Mouse (Mus musculus): ENCODE data around the gene Ehbp1. TPM values are rescaled to one million over a fixed set of nuclear protein-coding genes. Genes with fewer than 3 reads are reported as not detected.

Gene Ehbp1
- polyA plus RNA-seq, 1 experiment from 2014 or later = 30.4 TPM

DNA sequence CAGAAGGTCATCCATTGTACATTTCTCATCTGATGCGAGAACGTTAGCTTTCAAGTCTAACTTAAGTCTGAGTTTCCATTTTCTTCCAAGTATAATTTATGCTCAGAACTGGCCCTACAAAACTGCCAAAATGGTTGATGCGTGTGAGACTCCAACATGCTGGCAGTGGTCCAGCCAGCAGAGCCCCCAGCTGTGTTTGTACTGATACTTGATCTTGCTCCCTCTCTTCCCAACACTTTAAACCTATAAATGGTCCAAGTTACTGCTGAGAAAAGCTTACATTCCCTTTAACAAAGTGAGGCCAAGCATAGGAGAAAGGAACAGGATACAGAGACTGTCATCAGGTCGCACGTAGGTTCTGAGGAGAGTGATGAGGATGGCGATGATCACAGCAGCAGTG is 111.2 kb downstream of the Ehbp1 start:
- Histone ChIP-seq H3K27me3 (ENCODE audit: control insufficient read depth, insufficient read depth, low read length) (no peaks in the 10 kb centered on the region), H3K27ac (replicated peaks; ENCODE audit: low read depth, low read length) (no peak overlapping the region), H3K4me1 (ENCODE audit: control insufficient read depth, insufficient read depth, low read length) (no peaks in the 10 kb centered on the region), H3K4me3 (replicated peaks; ENCODE audit: low read depth, low read length) (no peak overlapping the region), H3K4me2 (ENCODE audit: low read length) (no peak overlapping the region), H3K9ac (replicated peaks; ENCODE audit: low read length) (no peak overlapping the region), H3K36me3 (ENCODE audit: control insufficient read depth, insufficient read depth, low read length) (no peaks in the 10 kb centered on the region), H3K9me3 (ENCODE audit: control insufficient read depth, low read length) (no peaks in the 10 kb centered on the region)
- ATAC-seq (ENCODE audit: low FRiP score, low TSS enrichment) (no peak), DNase-seq (no peak)
- 86% methylated on average over 6 of the region's 6 CpGs for WGBS

DNA sequence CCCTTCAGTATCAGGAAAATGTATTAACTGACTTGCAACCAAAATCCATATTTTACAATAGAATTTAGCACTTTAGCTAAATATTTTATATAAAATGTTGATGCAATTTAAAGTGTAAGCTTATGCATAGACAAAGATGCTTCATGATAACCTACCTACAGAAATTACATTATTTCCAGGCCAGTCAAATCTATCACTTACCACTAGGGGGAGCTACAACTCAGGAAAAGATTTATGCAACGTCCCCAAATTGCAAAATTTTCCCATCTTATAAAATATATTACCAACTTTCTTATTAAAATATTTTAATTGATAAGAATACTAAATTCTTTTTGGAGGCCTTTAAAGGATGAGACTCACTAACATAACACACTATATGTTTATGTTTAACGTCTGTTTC is 116.5 kb downstream of the Ehbp1 start:
- Histone ChIP-seq H3K4me2 (ENCODE audit: low read length) (no peak overlapping the region), H3K9ac (replicated peaks; ENCODE audit: low read length) (no peak overlapping the region), H3K27ac (replicated peaks; ENCODE audit: low read depth, low read length) (no peak overlapping the region), H3K4me3 (replicated peaks; ENCODE audit: low read depth, low read length) (no peak overlapping the region), H3K4me1 (ENCODE audit: control insufficient read depth, insufficient read depth, low read length) (no peaks in the 10 kb centered on the region), H3K27me3 (ENCODE audit: control insufficient read depth, insufficient read depth, low read length) (no peaks in the 10 kb centered on the region), H3K9me3 (ENCODE audit: control insufficient read depth, low read length) (no peaks in the 10 kb centered on the region), H3K36me3 (ENCODE audit: control insufficient read depth, insufficient read depth, low read length) (no peaks in the 10 kb centered on the region)
- peak; percentile 85 for DNase-seq
- WGBS = 46% methylated on average over 2 of the region's 2 CpGs
- ATAC-seq (ENCODE audit: low FRiP score, low TSS enrichment) = no peak

DNA sequence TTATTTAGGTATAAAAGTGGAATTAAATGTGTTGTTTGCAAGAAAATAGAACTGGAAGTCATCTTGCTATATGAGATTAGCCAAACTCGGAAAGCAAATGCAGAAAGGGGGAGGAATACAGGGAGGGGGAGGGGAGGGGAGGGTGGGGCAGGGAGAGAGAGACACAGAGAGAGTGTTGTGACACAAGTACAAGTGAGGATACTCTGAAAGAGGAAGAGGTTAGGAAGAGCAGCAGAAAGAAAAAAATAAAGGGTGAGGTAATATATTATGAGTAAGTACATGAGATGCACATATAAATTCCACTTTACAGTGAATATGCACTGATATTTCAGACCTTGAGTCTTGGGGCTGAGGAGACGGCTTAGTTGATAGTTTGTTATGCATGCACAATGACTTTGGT is 123.9 kb downstream of the Ehbp1 start:
- no peak for ATAC-seq (ENCODE audit: low FRiP score, low TSS enrichment)
- 66% methylated on average over 2 of the region's 2 CpGs for WGBS

DNA sequence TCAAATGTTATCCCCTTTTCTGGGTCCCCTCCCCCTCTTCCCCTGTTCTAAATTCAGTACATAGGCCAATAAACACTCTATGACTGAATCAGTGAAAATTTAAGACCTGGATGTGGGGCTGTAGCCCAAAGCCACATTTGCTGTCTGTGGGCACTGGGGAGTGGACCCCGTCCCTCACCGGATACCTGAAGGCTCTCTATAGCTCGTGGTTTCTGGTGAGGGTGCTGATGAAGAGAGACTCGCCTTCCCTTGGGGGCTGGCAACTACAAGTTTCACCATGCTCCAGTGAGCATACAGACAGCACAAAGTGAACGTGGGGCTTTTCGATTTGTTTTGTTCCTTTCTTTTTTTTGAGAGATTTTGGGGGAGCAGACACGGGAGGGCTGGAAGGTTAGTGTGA is 125.2 kb downstream of the Ehbp1 start:
- no peak overlapping the region for H3K4me2 ChIP-seq (ENCODE audit: low read length)
- DNase-seq (no peak), ATAC-seq (ENCODE audit: low FRiP score, low TSS enrichment) (no peak)
- no peak overlapping the region for H3K9ac ChIP-seq (replicated peaks; ENCODE audit: low read length)
- no peak overlapping the region for H3K27ac ChIP-seq (replicated peaks; ENCODE audit: low read depth, low read length)
- no peak overlapping the region for H3K4me3 ChIP-seq (replicated peaks; ENCODE audit: low read depth, low read length)
- no peaks in the 10 kb centered on the region for H3K9me3 ChIP-seq (ENCODE audit: control insufficient read depth, low read length)
- no peaks in the 10 kb centered on the region for H3K36me3 ChIP-seq (ENCODE audit: control insufficient read depth, insufficient read depth, low read length)
- no peaks in the 10 kb centered on the region for H3K4me1 ChIP-seq (ENCODE audit: control insufficient read depth, insufficient read depth, low read length)
- H3K27me3 ChIP-seq (ENCODE audit: control insufficient read depth, insufficient read depth, low read length) = no peaks in the 10 kb centered on the region
- 23% methylated on average over 7 of the region's 7 CpGs for WGBS

More for the DNA sequence above, 123.9 kb downstream of the Ehbp1 start:
- no peaks in the 10 kb centered on the region for H3K27me3 ChIP-seq (ENCODE audit: control insufficient read depth, insufficient read depth, low read length)
- H3K4me1 ChIP-seq (ENCODE audit: control insufficient read depth, insufficient read depth, low read length) = no peaks in the 10 kb centered on the region
- H3K27ac ChIP-seq (replicated peaks; ENCODE audit: low read depth, low read length) = no peak overlapping the region
- H3K4me3 ChIP-seq (replicated peaks; ENCODE audit: low read depth, low read length) = no peak overlapping the region
- no peaks in the 10 kb centered on the region for H3K36me3 ChIP-seq (ENCODE audit: control insufficient read depth, insufficient read depth, low read length)
- H3K9me3 ChIP-seq (ENCODE audit: control insufficient read depth, low read length) = no peaks in the 10 kb centered on the region
- H3K9ac ChIP-seq (replicated peaks; ENCODE audit: low read length) = no peak overlapping the region
- no peak for DNase-seq
- H3K4me2 ChIP-seq (ENCODE audit: low read length) = no peak overlapping the region

DNA sequence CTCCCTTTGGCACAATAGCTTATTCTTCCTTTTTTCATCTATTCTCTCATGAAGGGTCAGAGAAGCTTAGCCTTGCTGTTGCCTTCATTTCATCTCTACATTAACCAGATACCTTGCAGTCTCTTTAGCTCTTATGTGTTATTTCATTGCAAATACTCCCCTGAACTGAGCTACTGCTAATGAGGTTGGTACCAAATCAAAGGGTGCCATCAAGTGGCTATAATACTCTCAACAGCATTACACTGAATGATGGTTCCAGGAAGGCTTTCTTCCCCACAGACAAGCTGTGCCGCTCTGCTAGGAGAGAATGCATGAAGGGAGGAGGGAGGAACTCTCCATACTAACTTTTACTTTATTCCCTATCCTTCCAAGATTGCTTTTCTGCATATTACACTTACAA is 135.5 kb downstream of the Ehbp1 start:
- WGBS = 11% methylated on average over 1 of the region's 1 CpGs
- ATAC-seq (ENCODE audit: low FRiP score, low TSS enrichment) = peak; percentile 74; the same call in 1 of the 2 replicates
- Histone ChIP-seq H3K9ac (replicated peaks; ENCODE audit: low read length) (no peak overlapping the region), H3K4me3 (replicated peaks; ENCODE audit: low read depth, low read length) (no peak overlapping the region), H3K4me2 (ENCODE audit: low read length) (no peak overlapping the region), H3K27me3 (ENCODE audit: control insufficient read depth, insufficient read depth, low read length) (no peaks in the 10 kb centered on the region), H3K4me1 (ENCODE audit: control insufficient read depth, insufficient read depth, low read length) (no peaks in the 10 kb centered on the region), H3K27ac (replicated peaks; ENCODE audit: low read depth, low read length) (no peak overlapping the region), H3K36me3 (ENCODE audit: control insufficient read depth, insufficient read depth, low read length) (no peaks in the 10 kb centered on the region), H3K9me3 (ENCODE audit: control insufficient read depth, low read length) (no peaks in the 10 kb centered on the region)
- peak; percentile 79 for DNase-seq

DNA sequence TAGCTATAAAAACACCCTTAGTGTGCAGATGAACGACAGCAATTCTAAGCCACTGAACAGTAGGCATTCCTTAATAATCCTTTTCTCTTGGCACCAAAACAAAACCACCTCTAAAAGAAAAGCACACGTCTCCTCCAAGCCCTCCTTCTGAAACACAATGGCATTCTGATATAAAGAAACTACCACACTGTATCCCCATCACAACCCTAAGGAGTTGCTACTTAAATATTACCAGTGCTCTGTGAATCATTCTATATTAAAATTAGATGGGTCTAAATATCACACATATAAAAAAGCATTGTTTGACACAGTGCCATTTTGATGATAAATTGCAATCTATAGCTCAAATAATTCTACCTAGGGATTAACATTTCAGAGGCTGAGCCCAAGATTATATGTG is 135.9 kb downstream of the Ehbp1 start:
- H3K4me1 ChIP-seq (ENCODE audit: control insufficient read depth, insufficient read depth, low read length) = no peaks in the 10 kb centered on the region
- no peaks in the 10 kb centered on the region for H3K9me3 ChIP-seq (ENCODE audit: control insufficient read depth, low read length)
- H3K4me2 ChIP-seq (ENCODE audit: low read length) = no peak overlapping the region
- ATAC-seq (ENCODE audit: low FRiP score, low TSS enrichment) (no peak), DNase-seq (no peak)
- no peak overlapping the region for H3K9ac ChIP-seq (replicated peaks; ENCODE audit: low read length)
- no peaks in the 10 kb centered on the region for H3K36me3 ChIP-seq (ENCODE audit: control insufficient read depth, insufficient read depth, low read length)
- no peak overlapping the region for H3K4me3 ChIP-seq (replicated peaks; ENCODE audit: low read depth, low read length)
- H3K27me3 ChIP-seq (ENCODE audit: control insufficient read depth, insufficient read depth, low read length) = no peaks in the 10 kb centered on the region
- no peak overlapping the region for H3K27ac ChIP-seq (replicated peaks; ENCODE audit: low read depth, low read length)
- 12% methylated on average over 2 of the region's 2 CpGs for WGBS

DNA sequence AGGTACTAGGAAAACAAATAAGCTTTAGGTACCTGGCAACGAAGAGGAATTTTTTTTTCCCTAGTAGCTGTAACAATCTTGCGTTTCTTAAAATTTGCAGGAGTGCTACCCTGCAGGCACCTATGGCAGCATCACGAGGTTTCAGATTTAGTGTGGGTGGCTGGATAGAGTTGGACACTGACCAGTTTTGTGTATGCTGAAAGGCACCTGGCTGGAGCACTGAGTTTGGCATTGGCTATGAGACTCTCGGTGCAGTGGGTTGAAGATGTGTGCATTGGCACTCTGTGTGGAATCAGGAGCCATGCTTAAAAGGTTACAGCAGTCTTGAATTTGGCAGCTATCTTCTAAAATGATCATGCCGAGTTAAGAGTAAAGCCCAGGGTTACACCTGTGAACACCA is 138.7 kb downstream of the Ehbp1 start:
- no peak overlapping the region for H3K4me2 ChIP-seq (ENCODE audit: low read length)
- no peaks in the 10 kb centered on the region for H3K27me3 ChIP-seq (ENCODE audit: control insufficient read depth, insufficient read depth, low read length)
- 92% methylated on average over 5 of the region's 5 CpGs for WGBS
- H3K9ac ChIP-seq (replicated peaks; ENCODE audit: low read length) = no peak overlapping the region
- no peak for DNase-seq
- H3K9me3 ChIP-seq (ENCODE audit: control insufficient read depth, low read length) = no peaks in the 10 kb centered on the region
- no peaks in the 10 kb centered on the region for H3K36me3 ChIP-seq (ENCODE audit: control insufficient read depth, insufficient read depth, low read length)
- H3K27ac ChIP-seq (replicated peaks; ENCODE audit: low read depth, low read length) = no peak overlapping the region
- H3K4me3 ChIP-seq (replicated peaks; ENCODE audit: low read depth, low read length) = no peak overlapping the region
- no peak for ATAC-seq (ENCODE audit: low FRiP score, low TSS enrichment)
- H3K4me1 ChIP-seq (ENCODE audit: control insufficient read depth, insufficient read depth, low read length) = 0 out of 2 replicates have a peak, but pooled peaks cover 2% of the 10 kb centered on the region

DNA sequence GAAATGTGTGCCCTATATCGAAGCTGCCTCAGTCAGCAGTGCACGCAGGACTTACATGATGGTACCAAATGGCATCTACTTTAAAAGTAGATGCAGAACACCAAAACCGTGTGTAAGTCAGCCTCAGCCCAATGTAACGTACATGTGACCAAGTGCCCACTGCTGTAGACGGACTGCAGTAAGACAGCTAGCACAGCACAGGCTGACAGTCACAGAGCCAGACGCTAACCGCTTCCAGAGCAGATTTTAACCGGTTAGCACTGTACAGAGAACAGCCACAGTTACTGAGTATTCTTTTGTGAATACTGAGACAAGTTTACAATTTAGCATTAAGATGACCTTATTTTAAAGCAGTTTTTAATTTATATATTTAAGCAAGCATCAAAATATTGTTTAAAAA is 141.0 kb downstream of the Ehbp1 start:
- H3K36me3 ChIP-seq (ENCODE audit: control insufficient read depth, insufficient read depth, low read length) = no peaks in the 10 kb centered on the region
- DNase-seq (no peak), ATAC-seq (ENCODE audit: low FRiP score, low TSS enrichment) (no peak)
- no peaks in the 10 kb centered on the region for H3K9me3 ChIP-seq (ENCODE audit: control insufficient read depth, low read length)
- no peak overlapping the region for H3K4me2 ChIP-seq (ENCODE audit: low read length)
- H3K27me3 ChIP-seq (ENCODE audit: control insufficient read depth, insufficient read depth, low read length) = no peaks in the 10 kb centered on the region
- 0 out of 2 replicates have a peak, but pooled peaks cover 7% of the 10 kb centered on the region for H3K4me1 ChIP-seq (ENCODE audit: control insufficient read depth, insufficient read depth, low read length)
- WGBS = 84% methylated on average over 8 of the region's 8 CpGs
- H3K9ac ChIP-seq (replicated peaks; ENCODE audit: low read length) = no peak overlapping the region
- no peak overlapping the region for H3K4me3 ChIP-seq (replicated peaks; ENCODE audit: low read depth, low read length)
- no peak overlapping the region for H3K27ac ChIP-seq (replicated peaks; ENCODE audit: low read depth, low read length)

DNA sequence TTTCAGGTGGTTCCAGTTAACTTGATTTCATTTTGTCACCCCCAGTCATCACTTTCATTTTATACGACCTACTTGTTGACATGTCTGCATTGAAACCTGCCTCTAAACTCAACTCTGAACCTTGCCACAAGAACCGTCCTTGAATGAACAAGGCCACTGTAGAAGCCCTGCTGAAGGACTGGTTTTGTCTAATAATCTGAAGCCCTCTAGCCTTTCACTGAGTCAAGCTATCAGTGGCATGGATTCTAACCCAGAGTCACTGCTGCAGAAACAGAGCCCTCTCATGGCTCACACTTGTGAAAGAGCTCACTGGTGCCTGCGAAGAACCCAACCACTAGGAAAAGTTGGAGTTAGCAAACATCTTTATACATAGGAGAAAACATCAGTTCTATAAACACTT is 142.2 kb downstream of the Ehbp1 start:
- Histone ChIP-seq H3K4me2 (ENCODE audit: low read length) (no peak overlapping the region), H3K4me1 (ENCODE audit: control insufficient read depth, insufficient read depth, low read length) (0 out of 2 replicates have a peak, but pooled peaks cover 7% of the 10 kb centered on the region), H3K9ac (replicated peaks; ENCODE audit: low read length) (no peak overlapping the region), H3K27me3 (ENCODE audit: control insufficient read depth, insufficient read depth, low read length) (no peaks in the 10 kb centered on the region), H3K9me3 (ENCODE audit: control insufficient read depth, low read length) (no peaks in the 10 kb centered on the region), H3K36me3 (ENCODE audit: control insufficient read depth, insufficient read depth, low read length) (no peaks in the 10 kb centered on the region), H3K4me3 (replicated peaks; ENCODE audit: low read depth, low read length) (no peak overlapping the region), H3K27ac (replicated peaks; ENCODE audit: low read depth, low read length) (no peak overlapping the region)
- ATAC-seq (ENCODE audit: low FRiP score, low TSS enrichment) = no peak
- no peak for DNase-seq
- WGBS = 37% methylated on average over 3 of the region's 3 CpGs

Data from midbrain, embryonic 14.5 days (tissue).